Mouse (Mus musculus): Measurements from ENCODE around the gene Hhipl1.

The Hhipl1 gene

DNA sequence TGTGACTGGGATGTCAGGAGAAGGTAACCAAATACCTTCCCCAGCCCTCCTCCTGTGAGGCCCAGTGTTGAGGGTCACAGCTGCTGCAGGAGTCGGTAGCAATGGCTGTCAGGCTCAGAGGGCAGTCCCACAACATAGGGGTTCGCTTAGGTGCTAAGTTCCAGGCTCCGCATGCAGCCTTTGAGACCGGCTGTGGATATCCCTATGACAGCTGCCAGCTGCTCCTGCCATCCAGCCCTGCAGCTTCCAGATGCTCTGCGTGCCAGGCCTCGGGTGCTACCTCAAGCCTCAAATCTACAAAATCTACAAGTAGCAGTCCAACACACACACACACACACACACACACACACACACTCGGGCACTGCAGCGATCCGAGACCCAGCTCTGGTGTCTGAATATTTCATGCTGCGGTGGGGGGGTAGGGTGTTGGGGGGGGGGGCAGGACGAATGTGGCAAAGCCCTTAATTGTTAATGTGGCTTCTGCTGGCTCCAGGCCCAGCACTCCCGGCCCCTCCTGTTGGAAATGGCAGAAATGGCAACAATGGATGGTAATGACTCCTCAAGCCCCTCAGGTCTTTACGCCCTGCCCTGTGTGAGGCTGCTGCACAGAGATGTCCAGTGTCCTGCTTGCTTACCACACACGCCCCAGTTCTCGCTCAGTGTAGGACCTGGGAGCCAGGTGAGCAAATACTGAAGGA is 27.7 kb upstream of the Hhipl1 start:
- DNase-seq, result no peak

- no peak for DNase-seq
Measured at GRCm38 (mm10) chr12:108284455-108285224, 21.4 kb upstream of the Hhipl1 start.

DNA sequence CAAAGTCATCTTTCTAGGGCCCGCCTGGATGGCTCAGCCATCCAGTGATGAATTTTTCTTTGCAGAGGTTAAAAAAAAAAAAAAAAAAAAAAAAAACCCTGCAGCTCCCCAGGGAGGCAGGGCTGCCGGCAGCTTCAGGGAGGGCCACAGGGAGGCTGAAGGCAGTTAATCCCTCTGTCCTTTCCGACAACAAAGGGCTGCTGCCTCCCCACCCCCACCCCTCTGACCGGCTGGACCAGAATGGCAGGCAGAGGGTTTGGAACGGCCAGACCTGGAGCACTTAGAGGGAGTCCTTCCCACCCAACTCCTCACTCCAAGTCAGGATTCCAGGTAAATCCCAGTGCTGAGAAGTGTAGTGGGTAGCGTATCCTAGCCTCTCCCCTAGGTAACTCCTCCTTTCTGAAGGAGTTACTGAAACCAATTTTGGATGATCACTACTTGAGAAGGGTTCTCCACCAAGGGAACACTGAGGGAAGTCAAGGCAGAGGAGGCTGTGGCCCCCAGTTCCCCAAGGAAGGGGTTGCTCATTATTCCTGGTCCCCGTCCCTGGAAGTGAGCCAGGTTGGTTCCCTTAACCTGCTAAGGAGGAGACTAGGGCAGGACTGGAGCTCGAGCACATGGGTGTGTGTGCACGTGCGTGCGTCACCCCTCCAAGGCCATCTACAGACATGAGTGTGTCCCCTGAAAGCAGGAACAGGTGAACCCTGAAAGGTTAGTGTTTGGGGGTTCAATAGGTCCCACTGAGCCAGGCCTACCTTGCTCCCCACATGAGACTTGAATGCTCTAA is 20.7 kb upstream of the Hhipl1 start:
- no peak for DNase-seq

DNA sequence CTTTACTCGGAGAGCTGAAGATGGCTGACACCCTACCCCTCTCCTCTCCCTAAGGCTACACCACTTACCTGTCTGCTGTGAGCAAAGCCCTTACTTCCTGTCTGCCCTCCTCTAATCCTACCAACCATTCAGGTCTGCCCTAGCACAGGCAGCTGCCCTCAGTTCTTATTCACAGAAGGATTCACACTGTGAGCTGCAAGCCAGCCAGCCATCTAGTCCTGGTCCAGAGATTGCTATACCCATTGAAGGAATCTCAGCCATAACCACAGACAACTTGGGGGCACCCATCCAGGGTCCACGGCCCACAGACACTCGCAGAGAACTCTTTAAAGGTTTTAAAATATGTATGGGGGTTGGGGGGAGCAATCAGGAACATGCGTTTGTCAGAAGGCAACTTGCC is 19.7 kb upstream of the Hhipl1 start:
- no peak for DNase-seq

DNA sequence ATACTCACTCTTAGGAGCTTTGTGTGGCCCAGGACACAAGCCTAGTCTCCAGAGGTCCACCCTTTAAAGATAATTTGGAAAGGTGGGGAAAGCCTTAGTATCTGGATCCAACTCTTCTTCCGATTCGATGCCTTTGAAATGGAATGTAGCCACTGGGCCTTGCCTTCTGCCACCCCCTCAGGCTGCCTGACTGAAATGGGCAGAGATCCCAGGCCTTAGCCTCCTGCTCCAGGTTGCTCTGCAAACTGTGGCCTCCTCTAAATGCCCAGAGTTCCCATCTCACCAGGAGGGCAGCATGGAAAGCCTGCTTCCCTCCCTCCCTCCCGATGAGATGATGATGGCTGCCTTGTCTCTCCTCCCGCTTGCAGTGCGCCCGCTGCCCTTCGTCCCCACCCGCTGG is 19.1 kb upstream of the Hhipl1 start:
- no peak for DNase-seq

GRCm38 (mm10) chr12:108288127-108288880 is 17.8 kb upstream of the Hhipl1 start:
- DNase-seq, result no peak

GRCm38 (mm10) chr12:108292419-108292818 is 13.7 kb upstream of the Hhipl1 start:
- DNase-seq, result no peak

- peak; percentile 66 for DNase-seq
Measured at GRCm38 (mm10) chr12:108292957-108293356, 13.1 kb upstream of the Hhipl1 start.

DNA sequence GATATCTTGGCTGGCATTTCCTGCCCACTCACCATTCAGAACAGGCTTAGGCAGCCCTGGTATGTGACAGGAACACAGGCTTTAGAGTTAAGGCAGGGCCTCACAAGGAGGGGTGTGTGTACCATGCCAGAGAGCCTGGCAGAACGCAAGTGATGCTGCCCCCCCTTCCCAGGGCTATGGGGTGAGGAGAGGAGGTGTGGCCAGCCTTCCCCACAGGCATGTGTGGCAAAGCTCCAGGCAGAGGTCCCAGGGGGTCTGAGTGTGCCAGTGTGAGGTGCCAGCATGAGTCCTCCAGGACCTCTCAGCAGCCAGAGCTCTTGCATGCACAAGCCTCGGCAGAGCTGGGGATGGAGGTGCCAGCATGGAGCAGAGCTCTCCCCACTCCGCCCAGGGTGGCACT is 11.4 kb upstream of the Hhipl1 start:
- no peak for DNase-seq

GRCm38 (mm10) chr12:108297033-108297432 is 9.0 kb upstream of the Hhipl1 start:
- no peak for DNase-seq

- DNase-seq, result no peak
Measured at GRCm38 (mm10) chr12:108301006-108301405, 5.1 kb upstream of the Hhipl1 start.

GRCm38 (mm10) chr12:108303778-108304365 is 2.2 kb upstream of the Hhipl1 start:
- DNase-seq, result no peak

- no peak for DNase-seq
Measured at GRCm38 (mm10) chr12:108305172-108305571, 898 bp upstream of the Hhipl1 start.

DNA sequence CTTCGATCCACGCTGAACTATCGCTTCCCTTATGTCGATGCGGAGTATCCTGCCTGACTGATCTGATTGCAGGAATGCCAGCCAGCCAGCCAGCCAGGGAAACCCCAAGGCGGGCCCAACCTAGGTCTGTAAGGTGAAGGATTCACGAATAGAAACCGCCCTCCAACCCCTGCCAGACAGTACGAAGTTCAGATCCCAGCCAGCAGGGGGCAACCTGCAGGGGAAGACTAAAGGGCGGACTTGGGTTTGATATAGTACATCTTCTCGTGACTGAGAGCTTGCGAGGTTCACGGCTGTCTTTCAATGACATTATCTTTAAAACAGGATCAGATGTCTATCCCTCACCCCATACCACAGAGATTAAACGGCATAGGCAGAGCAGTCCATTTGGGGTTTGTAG is 1.5 kb downstream of the Hhipl1 start:
- DNase-seq, result peak; percentile 60

DNA sequence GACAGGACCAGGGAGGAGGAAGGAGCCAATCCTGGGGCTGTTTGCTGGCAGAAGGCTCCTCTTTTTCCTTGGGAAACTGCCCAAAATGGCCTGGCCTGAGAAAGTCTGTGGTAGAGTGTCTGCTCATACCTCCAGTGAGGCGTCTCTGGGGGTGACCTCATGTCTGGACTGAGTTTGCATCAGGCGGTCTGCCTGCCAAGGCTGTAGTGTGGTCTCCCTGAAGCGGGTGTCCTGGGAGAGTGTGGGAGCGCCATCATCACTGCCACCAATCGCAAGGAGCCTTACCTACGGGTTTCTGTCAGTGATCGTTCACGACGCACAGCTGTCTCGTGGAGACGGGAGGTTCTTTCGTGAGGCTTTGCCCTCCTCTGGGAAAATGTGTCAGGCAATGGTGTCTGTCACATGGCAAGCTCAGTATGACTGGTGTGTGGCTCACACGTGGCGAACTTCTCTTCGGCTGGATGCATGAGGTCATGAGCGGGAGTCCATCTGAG is 2.3 kb downstream of the Hhipl1 start:
- DNase-seq, result no peak

- DNase-seq, result no peak
Measured at GRCm38 (mm10) chr12:108309116-108309794, 3.2 kb downstream of the Hhipl1 start.

DNA sequence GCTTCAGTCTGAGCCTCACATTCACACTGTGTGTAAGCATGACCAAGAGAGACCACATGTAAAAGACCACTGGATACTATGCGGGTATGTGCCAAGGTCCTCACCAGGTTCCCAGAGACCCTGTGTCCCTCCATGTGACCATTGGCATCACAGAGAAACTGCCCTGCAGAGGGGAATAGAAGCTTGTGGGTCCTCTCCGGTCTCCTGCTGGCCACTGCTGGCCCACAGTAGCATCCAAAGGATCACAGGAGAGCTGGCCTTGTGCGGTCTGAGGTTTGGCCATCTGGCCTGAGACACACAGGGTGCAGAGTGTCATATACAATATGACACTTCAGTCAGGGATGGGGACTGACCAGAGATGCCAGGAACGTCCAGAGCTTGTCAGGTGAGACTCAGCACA is 4.0 kb downstream of the Hhipl1 start:
- no peak for DNase-seq

DNA sequence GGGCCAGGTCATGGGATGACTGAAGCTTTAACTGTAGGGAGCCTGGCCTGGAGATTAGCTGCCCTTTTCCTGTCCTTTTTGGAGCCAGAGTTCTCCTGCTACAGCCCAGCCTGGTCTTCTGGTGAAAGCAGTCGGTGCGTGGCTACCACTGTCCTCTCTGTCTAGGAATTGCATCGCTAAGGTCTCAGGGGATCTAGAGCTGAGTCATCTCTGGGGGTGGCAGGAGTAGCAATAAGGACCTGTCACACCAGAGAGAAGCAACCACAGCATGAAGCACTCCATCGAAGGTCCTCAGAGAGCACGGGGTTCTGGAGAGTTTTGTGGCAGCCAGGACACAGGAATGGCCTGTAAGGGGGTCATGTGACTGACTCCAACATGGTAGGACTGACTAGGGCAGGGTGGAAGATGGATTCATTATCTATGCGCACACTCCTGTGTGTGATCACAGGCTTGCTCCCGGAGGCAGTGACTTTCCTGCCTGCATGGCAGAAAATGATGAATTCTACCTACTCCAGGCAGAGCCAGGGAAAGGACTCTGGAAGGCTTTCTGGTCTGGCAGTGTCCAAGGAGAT is 4.5 kb downstream of the Hhipl1 start:
- DNase-seq, result no peak

- no peak for DNase-seq
Measured at GRCm38 (mm10) chr12:108311741-108312290, 5.7 kb downstream of the Hhipl1 start.

DNA sequence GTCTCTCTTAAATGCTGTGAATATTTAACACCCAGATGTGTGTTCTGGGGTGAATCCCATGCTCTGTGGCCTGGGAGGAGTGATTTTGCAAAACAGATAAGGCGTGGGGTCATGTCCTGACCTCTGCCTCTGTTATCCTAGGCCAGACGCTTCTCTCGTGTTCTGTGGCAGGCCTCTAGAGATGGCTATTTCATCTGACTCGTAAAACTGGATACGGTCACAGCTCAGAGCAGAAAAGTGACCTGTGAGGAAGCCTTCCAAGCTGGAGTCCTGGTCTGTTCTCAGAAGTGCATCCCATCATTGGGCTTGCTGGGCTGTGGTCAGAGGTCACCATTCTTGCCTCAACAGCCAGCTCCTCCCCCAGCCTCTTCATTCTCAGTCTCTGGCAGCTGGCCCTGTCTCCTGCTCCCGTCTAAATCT is 6.4 kb downstream of the Hhipl1 start:
- DNase-seq, result no peak

DNA sequence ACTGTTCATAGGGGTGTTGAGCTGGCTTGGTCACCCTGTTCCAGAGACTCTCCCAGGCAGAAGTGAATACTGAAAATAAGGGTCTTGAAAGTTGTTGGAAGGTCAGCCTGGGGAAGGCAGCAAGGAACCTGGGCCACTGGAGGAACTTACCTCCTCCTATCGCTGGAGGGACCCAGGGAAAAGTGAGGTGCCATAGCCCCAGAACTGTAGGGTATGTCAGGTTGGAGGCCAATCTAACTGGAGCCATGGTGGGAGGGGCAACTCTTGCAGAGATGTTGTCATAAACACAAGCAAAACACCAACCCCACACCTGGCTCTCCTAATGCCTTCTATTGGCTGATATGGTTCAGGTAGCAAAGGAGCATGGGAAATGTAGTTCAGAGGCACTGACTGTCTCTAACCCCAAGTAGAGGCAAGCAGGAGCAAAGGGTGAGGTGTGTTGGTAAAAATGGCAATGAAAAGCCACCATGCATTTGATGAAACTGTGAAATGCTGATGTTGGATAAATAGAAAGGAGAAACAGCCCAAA is 7.2 kb downstream of the Hhipl1 start:
- DNase-seq, result no peak

All from right cerebral cortex, adult 18-20 months (tissue).